Mouse (Mus musculus) left cerebral cortex, adult 8-10 months (tissue): ENCODE measurements around the gene Nol9. TPM values are rescaled to one million over a fixed set of nuclear protein-coding genes. Genes with fewer than 3 reads are reported as not detected.

Experiments
- DNase-seq, 2 experiments: peaks; one replicate each; pipeline ENCODE4 v3.0.0; 2022; ENCODE audit warnings: low spot score in 2 of 2
- total RNA-seq, 4 experiments: library from RNA; stranded (reverse); gene quantifications; 2 replicates each; pipeline ENCODE4 v1.2.4; 2022

Nol9 gene
- total RNA-seq, 4 experiments from 2014 or later, result 15.7 to 18.2 (median 17.2) TPM

DNA sequence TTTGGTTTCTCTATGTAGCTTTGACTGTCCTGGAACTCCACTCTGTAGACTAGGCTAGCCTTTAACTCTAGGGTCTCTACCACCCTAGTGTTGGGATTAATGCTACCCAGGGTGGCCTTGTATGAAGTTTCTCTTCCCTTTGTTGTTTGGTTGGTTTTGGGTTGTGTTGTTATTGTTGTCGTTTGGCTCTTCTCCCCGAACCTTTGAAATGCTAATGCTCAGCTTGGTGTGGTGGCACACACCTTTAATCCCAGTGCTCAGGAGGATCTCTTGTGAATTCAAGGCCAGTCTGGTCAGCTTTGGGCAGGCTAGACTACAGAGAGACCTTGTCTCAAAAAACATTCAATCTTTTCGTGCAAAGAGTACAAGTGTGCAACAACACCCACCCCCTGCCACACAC, 4.0 kb downstream of the Nol9 start:
- no peak for DNase-seq

DNA sequence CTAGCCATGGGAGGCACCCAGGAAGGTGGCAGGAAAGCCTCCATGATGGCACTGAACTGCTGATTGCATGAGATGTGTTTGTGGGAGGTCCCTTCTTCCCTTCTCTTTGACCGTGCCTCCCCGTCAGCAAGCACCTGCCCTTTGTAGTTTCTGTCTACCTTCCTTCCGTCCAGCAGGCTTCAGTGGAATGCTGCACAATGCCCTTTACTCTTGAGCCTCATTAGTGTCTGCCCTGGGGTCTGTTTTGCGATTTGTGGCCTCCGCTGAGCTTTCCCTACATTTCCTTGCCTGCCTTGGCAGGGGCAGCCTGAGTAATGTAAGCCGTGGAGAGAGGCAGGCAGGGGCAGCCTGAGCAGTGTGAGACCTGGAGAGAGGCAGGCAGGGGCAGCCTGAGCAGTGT, 5.5 kb downstream of the Nol9 start:
- no peak for DNase-seq

GRCm38 (mm10) chr4:152062390-152063110, 23.4 kb downstream of the Nol9 start:
- no peak for DNase-seq

DNA sequence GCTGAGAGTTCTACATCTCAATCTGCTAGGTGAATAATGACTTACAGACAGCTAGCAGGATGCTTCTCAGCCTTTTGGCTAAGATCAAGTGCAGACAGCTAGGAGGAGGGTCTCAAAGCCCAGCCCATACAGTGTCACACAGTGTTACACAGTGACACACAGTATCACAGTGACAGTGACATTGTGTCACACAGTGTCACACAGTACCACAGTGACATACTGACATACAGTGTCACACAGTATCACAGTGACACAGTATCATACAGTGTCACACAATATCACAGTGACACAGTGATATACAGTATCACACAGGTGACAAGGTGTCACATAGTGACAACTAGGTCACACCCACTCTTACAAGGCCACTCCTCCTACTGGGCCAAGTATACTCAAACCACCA, 28.2 kb downstream of the Nol9 start:
- DNase-seq, result no peak

DNA sequence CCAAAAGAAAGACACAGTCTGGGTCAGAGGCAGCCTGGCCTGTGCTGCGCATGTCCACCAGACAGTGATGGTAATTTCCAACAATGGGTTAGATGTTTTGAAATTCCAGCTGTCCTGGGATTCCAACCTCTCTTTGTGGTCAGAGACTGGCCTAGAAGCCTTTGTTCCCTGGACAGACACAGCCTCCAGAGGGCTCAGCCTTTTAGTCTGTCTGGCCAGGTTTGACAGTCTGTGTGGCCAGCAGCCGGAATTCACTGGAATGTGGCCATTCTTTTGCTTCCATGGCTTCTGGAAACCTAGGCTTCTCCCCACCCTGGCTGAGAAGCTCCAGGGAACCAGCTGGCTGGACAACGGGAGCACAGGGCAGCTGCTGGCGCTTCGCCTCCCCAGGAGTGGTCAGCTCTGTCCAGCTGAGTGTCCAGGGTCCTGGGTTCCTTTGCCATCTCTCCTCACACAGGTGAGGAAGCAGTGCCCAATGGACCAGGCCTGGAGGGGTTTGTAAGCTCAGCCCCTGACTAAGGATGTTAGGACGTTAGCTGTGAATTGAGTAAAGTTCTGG, 29.1 kb downstream of the Nol9 start:
- DNase-seq, result no peak

DNA sequence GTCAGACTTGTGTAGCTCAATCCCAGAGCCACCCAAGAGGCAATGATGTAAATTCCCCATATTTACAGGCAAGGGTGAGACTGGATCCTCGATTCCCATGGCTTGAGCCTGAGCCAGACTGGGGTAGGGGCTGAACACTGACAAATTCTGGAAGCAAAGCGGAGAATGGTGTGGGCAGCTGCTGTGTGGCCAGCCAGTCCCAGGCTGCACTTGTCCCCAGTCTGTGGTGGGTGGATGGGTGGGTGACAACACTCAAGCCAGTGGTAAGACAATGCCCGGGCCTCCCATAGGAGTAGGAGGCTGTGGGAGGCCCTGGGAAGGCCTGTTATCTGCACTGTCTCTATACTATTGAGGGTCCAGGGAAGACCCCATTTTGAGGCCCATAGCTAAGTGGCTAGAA, 30.1 kb downstream of the Nol9 start:
- no peak for DNase-seq

DNA sequence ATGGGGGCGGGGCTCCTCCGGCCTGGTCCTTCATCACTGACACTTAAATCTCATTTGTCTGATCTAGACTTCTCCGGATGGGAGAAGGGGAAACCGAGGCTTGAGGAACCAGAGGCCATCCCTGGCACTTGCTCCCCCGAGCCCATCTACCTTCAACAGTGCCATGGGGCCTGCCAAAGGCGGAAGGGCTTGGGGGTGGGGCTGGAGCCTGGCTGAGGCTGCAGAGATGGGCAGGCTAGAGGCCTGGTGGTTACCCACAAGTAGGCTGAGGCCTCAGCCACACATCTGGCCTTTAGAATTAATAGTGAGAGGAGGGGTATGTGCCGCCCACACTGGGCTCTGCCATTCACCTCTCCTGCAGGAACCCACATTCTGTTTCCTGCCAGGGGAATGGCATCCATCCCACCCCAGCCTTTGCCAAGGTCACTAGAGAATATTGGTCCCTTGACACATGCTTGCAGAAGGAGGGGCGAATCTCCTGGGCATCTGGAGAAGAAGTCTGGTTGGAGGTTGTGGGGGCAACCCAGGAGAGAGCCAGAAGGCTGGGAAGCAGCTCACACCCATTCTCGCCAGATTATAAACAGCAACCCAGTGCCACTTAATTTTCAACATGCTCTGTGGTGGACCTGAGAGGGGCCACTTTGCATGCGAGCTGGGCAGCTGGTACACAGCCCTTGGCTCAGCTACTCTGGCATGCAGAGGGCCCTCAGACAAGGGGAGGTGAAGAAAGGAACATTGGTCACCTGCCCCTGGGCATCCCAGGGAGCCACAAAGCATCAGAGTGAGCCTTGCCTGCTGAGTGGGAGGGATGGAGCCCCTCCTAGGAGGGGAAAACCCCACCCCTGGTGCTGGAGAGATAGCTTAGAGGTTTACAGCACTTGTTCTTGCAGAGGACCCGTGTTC, 31.6 kb downstream of the Nol9 start:
- DNase-seq, result no peak

GRCm38 (mm10) chr4:152072121-152072601, 33.0 kb downstream of the Nol9 start, which contains the start of gene Plekhg5:
TSS of gene Plekhg5 (plus strand) at chr4:152072498.
- DNase-seq, result no peak

DNA sequence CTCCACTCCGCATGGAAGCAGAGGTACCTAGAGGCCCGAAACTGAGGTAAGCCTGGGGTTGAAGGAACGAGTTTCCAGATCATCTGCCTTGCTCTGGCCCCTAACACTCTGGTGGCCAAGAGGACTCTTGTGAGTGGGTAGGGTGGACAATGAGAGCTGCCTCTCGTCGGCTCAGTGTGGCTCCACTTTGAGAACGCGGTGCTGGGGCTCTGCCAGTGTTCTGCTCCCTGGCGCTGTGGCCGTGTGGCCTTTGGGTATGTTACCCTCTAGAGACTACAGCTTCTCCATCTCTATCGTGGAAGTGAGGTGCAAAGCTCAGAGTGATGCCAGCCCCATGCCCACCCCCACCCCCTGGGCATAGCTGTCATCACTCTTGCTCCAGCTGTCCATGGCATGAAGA, 33.5 kb downstream of the Nol9 start:
- no peak for DNase-seq

DNA sequence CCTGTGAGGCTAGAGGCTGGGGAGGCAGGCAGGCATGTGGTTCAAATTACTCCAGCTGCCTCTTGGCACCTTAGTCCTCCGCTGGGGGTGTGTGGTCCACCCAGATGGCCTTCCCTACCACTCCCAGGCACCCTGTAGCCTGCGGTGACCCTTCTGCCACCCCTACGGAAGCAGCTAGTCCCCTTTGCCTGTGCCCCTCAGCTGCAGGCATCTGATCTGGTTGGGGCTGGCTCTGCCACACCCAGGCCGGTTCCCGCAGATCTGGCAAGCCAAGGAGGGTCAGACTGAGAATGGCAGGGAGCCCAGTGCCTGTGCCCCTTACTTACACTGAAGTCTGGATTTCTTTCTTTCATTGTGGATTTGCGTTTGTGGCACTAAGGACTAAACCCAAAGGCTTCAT, 34.6 kb downstream of the Nol9 start:
- DNase-seq, result no peak

- no peak for DNase-seq
Measured at GRCm38 (mm10) chr4:152074548-152074947, 35.4 kb downstream of the Nol9 start.

- DNase-seq, result no peak
Measured at GRCm38 (mm10) chr4:152077191-152077590, 38.1 kb downstream of the Nol9 start.

- peak in 1 of 2 experiments; percentile 66 for DNase-seq
Measured at GRCm38 (mm10) chr4:152078105-152078530, 39.0 kb downstream of the Nol9 start.

GRCm38 (mm10) chr4:152079261-152079660, 40.1 kb downstream of the Nol9 start:
- no peak for DNase-seq

DNA sequence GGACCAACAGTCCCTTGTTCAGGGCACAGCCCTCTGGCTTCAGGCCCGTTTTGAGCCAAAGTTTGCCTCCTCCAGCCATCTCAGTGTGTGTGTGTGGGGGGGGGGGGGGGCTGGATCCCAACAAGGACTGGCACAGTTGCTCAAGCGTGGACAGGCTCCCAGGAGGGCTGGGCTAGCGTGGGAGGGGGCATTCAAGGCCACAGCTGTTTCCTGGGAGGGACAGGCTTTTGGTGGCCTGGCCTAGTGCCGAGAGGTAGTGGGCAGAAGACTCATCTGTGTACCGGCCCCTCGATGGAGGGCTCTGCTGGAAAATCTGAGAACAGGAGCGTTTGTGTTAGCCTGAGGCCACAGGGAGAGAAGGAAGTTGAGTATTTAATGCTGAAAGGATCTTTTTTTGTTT, 40.8 kb downstream of the Nol9 start:
- no peak for DNase-seq

DNA sequence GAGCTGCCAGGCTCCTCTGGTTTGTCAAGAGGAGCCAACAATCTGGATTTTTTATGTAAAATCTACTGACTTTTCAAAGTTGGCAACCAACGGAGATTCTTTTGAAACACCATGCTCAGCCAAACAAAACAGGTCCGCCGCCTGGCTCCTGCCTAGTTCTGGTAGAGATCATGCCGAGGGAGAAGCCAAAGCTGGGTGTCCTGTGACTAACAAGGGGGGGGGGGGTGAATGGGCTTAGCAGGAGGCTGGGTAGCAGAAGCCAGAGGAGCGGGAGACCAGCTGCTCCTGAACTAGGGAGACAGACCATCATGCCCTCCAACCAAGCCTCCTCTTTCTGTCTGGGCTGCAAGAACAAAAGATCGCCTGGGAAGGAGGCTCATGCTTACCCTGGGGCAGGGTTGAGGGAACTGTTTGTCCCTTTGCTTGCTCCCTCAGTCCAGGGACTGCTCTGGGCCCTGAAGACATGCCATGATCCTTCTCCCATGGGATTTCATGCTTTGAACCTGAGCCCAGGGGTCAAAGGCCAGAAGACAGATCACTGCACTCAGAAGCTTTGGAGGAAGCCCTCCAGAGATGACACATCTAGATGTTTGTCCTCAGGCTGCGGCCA, 44.6 kb downstream of the Nol9 start:
- DNase-seq, result no peak

DNA sequence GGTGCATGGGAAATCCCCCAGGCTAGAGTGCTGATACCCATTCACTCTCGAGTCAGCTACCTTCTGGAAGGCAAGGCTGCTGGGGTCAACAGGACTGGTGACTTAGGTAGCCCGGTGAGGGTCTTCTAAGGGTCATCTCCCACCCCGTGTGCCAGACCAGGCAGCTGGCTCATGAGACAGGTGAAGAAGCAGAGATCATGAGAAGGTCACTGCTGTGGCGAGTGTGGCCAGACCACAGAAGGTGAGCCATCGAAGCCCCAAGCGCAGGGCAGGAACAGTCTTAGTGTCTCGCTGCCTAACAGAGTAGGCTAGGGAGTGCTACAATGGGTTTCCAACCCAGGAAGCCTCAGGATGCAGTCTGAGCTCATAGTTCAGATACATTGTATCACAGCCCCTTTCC, 45.5 kb downstream of the Nol9 start:
- no peak for DNase-seq

- DNase-seq, result no peak
Measured at GRCm38 (mm10) chr4:152086505-152087210, 47.5 kb downstream of the Nol9 start.

- DNase-seq, result no peak
Measured at GRCm38 (mm10) chr4:152087211-152088081, 48.3 kb downstream of the Nol9 start.

DNA sequence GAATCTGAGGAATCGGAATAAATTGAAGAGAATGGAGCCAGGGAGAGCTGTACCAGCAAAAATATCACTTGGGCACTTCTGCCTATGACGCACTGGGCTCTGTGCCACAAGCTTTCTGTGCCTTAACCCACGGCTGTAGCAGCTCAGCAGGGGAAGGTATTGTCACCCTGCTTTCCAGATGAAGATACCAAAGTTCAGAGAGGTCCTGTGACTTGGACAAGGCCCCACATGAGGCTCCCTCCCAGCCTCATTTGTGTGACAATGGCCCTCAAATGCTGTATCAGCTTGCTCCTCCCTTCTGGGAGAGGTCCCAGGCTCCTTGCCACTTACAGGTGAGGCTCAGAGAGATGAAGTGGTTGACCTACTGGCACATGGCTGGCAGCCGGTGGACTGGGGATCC, 49.0 kb downstream of the Nol9 start:
- DNase-seq, result peak in 1 of 2 experiments; percentile 72
